Mouse (Mus musculus) liver, embryonic 13.5 days (tissue): ENCODE data around the gene Kcns1. TPM values are rescaled to one million over a fixed set of nuclear protein-coding genes. Genes with fewer than 3 reads are reported as not detected.
"Not testable (repeated sequence)": the region's sequence is repeated elsewhere in the genome, so short reads cannot be mapped to it uniquely, and the experiment has no call there.

Experiments
- ATAC-seq: fragments of 200-750 bp; cut with Nextera tagmentation; 2 replicates; pipeline ENCODE4 v1.8.0; 2017; ENCODE audit warnings: low read depth, mild to moderate bottlenecking, moderate number of reproducible peaks, moderate library complexity
- DNase-seq: peaks from one replicate; pipeline ENCODE4 v3.0.0; 2022
- H3K27ac ChIP-seq: fragments of 300-500 bp; sonication (generic); 2 replicates; pipeline ENCODE4 v1.5.1; 2015; ENCODE audit warnings: moderate library complexity, mild to moderate bottlenecking, inconsistent platforms
- H3K27me3 ChIP-seq: fragments of 300-500 bp; sonication (generic); 2 replicates; pipeline ENCODE4 v1.6.1; 2015; ENCODE audit warnings: mild to moderate bottlenecking, inconsistent platforms
- H3K36me3 ChIP-seq: fragments of 300-500 bp; sonication (generic); 2 replicates; pipeline ENCODE4 v1.6.1; 2015; ENCODE audit warnings: mild to moderate bottlenecking, inconsistent platforms
- H3K4me1 ChIP-seq: fragments of 300-500 bp; sonication (generic); replicated peaks from 2 replicates; pipeline ENCODE4 v1.6.1; 2015; ENCODE audit warnings: inconsistent platforms
- H3K4me2 ChIP-seq: fragments of 300-500 bp; sonication (generic); 2 replicates; pipeline ENCODE4 v1.6.1; 2015; ENCODE audit warnings: inconsistent platforms, mild to moderate bottlenecking, moderate library complexity
- H3K4me3 ChIP-seq: fragments of 300-500 bp; sonication (generic); replicated peaks from 2 replicates; pipeline ENCODE4 v1.5.1; 2015; ENCODE audit warnings: mild to moderate bottlenecking, inconsistent platforms
- H3K9ac ChIP-seq: fragments of 300-500 bp; sonication (generic); 2 replicates; pipeline ENCODE4 v1.6.1; 2015; ENCODE audit warnings: mild to moderate bottlenecking, inconsistent platforms
- H3K9me3 ChIP-seq: fragments of 300-500 bp; sonication (generic); replicated peaks from 2 replicates; pipeline ENCODE4 v1.6.1; 2016; ENCODE audit warnings: inconsistent platforms
- WGBS: fragments of 180-500 bp; shearing (Covaris S2); methylation state at CpG from one replicate; pipeline ENCODE4 v1.1.7; 2015; ENCODE audit not compliant: insufficient replicate concordance; 5-methylcytosine and 5-hydroxymethylcytosine counted together
- polyA plus RNA-seq: library from polyadenylated mRNA; unstranded; fragments of >200 nt; fragmentation: Nextera tagmentation; extraction: Ambion mirVana; gene quantifications from 2 replicates; pipeline ENCODE4 v1.2.1, GENCODE M21; 2015

Gene Kcns1
- not detected in 2 replicates for polyA plus RNA-seq

DNA sequence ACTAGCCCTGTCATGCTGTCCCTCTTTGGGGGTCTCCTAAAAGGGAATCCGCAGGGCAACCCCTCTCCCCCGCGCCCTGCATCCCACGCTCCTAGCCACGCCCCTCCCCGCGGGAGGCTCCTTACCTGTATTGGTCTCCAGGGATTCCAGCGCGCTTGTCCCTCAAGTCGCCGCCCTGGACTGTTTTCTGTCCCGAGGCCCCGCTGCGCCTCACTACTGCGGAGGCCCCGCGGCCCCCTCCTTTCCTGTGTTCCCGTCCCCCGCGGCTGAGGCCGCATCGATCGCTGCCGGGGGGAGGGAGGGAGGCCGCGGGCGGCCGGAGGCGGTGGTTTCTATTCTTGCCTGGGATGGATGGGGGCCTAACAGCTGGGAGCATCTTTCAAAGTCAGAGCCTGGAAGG lies at the start of gene Kcns1:
Gene Kcns1, minus strand, starts transcription at position 212 of the 400 bp plus-strand sequence.
- Histone ChIP-seq H3K36me3 (no peaks in the 10 kb centered on the region), H3K27ac (no peak within 1 kb of the TSS), H3K4me3 (peak within 1 kb of the TSS; percentile 28), H3K4me1 (peaks cover 7% of the 10 kb centered on the region), H3K27me3 (peaks cover 78% of the 10 kb centered on the region), H3K4me2 (peak within 1 kb of the TSS; percentile 38), H3K9me3 (no peaks in the 10 kb centered on the region), H3K9ac (no peak within 1 kb of the TSS)
- WGBS = under 1% methylated on average over 24 of the region's 29 CpGs
- DNase-seq (no peak), ATAC-seq (no peak)

DNA sequence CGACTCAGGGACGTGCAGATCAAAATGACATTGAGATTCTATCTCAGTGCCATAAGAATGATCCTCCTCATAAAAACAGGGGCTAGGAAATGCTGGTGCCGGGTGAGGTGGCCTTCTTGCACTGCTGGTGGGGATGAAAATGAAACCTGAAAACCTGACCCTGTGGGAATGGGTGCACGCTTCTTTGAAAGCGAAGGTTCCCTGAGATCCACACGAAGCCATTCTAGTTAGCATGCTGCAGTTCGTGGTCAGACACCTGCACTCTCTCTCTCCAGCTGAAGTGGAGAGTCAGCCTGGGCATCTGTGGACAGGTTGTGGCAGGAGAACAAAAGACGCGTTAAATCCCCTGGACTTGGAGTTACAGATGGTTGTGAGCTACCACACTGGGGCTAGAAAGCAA lies 48.4 kb upstream of the Kcns1 start:
- H3K4me3 ChIP-seq = no peak overlapping the region
- 67% methylated on average over 9 of the region's 9 CpGs for WGBS
- H3K4me2 ChIP-seq = no peak overlapping the region
- no peak overlapping the region for H3K27ac ChIP-seq
- H3K36me3 ChIP-seq = no peaks in the 10 kb centered on the region
- ATAC-seq (no peak), DNase-seq (no peak)
- no peaks in the 10 kb centered on the region for H3K4me1 ChIP-seq
- H3K9me3 ChIP-seq = no peaks in the 10 kb centered on the region
- H3K9ac ChIP-seq = no peak overlapping the region
- no peaks in the 10 kb centered on the region for H3K27me3 ChIP-seq

DNA sequence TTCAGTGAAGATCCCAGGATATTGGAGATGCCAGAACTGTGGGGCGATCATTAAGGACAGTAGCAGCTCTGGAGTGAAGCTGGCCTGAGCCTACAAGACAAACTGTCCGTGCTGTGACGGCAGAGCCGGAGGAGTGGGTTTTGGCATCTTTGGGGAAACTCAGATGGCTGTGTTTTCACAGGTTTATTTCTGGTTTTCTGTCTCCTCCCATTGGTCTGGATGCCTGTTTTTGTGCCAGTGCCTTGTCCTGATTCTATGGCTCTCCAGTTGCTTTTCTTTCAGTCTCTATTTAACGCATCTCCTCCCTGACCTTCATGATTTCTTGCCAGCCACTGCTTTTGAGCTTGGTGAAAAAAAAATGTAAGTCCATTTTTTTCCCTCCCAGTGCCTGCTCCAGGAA lies 41.8 kb upstream of the Kcns1 start:
- Histone ChIP-seq H3K9ac (no peak overlapping the region), H3K9me3 (no peaks in the 10 kb centered on the region), H3K27ac (no peak overlapping the region), H3K4me2 (no peak overlapping the region), H3K4me3 (no peak overlapping the region), H3K36me3 (no peaks in the 10 kb centered on the region), H3K27me3 (no peaks in the 10 kb centered on the region), H3K4me1 (no peaks in the 10 kb centered on the region)
- DNase-seq (no peak), ATAC-seq (no peak)
- 79% methylated on average over 5 of the region's 5 CpGs for WGBS

DNA sequence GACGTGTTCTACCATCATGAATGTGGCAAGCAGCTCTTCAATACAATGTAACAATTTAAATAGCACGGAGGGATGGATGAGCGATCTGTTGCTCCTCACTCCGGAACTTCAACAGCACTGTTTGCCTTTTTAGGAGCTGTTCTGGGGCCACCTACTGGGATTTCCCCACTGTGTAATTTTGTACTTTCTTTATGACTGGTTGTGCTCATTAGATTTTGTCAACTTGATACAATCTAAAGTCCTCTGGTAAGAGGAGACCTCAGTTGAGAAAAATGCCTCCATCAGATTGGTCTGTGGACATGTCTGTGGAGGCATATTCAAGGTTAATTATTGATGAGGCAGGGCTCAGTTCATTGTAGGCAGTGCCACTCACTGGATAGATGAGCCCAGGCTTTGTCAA lies 40.0 kb upstream of the Kcns1 start:
- Histone ChIP-seq H3K4me1 (no peaks in the 10 kb centered on the region), H3K4me2 (no peak overlapping the region), H3K27me3 (no peaks in the 10 kb centered on the region), H3K4me3 (no peak overlapping the region), H3K27ac (no peak overlapping the region), H3K9me3 (no peaks in the 10 kb centered on the region), H3K36me3 (no peaks in the 10 kb centered on the region), H3K9ac (no peak overlapping the region)
- no peak for ATAC-seq
- no peak for DNase-seq
- WGBS = 69% methylated on average over 4 of the region's 4 CpGs

DNA sequence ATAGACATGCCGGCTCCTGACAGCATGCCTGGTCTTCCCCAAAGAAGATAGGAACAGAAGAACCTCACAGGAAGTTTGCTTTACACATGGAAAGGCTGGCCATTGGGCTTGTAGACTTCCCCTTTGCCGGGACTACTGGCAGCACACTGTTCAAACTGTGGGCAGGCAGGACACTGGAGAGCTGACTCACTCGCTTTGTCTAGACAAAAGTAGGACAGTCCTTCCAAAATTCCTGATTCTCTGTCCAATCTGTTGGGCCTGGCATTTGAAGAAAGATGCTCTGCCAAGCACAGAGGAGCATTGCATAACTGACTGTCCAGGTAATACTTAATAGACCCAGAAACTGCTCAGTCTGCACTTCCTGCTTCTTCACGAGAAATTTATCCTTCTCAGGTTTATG lies 35.8 kb upstream of the Kcns1 start:
- no peaks in the 10 kb centered on the region for H3K9me3 ChIP-seq
- WGBS = 38% methylated on average over 4 of the region's 4 CpGs
- DNase-seq = no peak
- H3K27ac ChIP-seq = no peak overlapping the region
- no peaks in the 10 kb centered on the region for H3K4me1 ChIP-seq
- H3K4me3 ChIP-seq = no peak overlapping the region
- H3K9ac ChIP-seq = no peak overlapping the region
- no peaks in the 10 kb centered on the region for H3K27me3 ChIP-seq
- H3K4me2 ChIP-seq = no peak overlapping the region
- no peaks in the 10 kb centered on the region for H3K36me3 ChIP-seq
- ATAC-seq = no peak

DNA sequence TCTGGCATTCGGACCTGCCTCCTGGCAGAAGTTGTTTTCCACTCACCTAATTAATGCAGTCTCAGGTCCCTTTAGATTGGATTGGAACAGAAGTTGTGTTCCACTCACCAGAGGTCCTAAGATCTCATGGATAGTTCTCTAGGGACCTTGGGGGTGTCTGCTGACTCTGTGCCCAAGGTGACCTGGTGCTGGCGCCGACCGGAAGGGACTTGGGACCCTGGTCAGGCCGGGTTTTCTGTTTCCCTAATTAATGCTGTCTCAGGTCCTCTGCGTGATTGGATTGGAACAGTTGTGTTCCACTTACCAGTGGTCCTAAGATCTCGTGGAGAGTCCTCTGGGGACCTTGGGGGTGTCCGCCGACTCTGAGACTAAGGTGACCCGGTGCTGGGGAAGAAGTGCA lies 35.1 kb upstream of the Kcns1 start:
- not testable (repeated sequence) for H3K4me3 ChIP-seq, H3K9ac ChIP-seq, ATAC-seq, H3K4me2 ChIP-seq, H3K27ac ChIP-seq, H3K27me3 ChIP-seq, H3K4me1 ChIP-seq, H3K36me3 ChIP-seq, H3K9me3 ChIP-seq, DNase-seq
- WGBS = 72% methylated on average over 10 of the region's 10 CpGs

DNA sequence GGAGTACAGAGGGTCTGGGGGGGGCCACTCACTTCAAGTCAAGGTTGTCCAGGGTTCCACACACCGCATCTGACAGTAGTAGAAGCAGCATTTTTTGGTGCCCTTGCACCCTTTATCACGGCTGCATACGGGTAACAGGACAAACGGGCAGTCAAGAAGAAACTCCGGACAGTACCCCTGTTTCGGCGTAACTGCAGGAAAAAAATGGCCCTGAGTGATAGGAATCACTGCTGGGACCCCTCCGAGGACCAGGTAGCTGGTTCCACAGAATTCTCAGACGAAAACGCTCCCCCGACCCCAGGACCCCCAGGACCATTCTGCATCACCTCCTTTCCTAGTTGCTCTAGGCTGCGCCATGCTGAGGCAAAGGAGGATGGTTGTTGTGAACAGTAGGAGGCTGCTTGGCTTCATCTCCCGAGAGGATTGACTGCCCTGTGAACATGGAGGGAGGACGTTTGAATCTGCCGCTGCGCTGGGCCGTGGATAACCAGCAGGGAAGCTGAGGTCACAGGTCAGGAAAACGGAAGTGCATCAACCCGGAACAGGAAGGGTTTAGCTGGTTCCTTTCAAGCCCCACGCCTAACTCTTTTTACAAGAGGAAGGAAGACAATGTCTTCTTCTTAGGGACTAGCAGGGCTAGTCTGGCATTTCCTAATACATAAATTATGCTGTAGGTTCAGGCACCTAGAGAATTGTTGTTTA lies 28.9 kb upstream of the Kcns1 start, which contains the start of gene Wfdc15a:
Gene Wfdc15a, minus strand, starts transcription at position 505 of the 702 bp plus-strand sequence.
- no peak for ATAC-seq
- no peak within 1 kb of the TSS for H3K9ac ChIP-seq
- H3K4me3 ChIP-seq = no peak within 1 kb of the TSS
- whole genome bisulfite sequencing = 59% methylated on average over 20 of the region's 20 CpGs
- H3K36me3 ChIP-seq = no peaks in the 10 kb centered on the region
- H3K27me3 ChIP-seq = no peaks in the 10 kb centered on the region
- no peaks in the 10 kb centered on the region for H3K4me1 ChIP-seq
- DNase-seq = no peak
- H3K27ac ChIP-seq = no peak within 1 kb of the TSS
- no peaks in the 10 kb centered on the region for H3K9me3 ChIP-seq
- no peak within 1 kb of the TSS for H3K4me2 ChIP-seq

DNA sequence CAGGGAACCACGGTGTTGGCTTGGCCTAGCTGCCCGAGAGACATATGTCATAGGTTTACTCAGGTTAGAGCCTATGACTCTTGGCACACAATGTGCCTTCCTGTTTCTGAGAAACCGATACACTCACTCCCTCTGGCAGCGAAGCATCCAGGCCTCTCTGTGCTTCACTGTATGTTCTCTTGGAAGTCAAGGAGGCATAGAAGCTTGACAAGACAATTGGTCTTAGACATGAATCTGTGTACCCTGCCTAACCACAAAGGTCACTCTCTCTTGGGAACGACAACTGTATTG lies 25.7 kb upstream of the Kcns1 start:
- H3K4me1 ChIP-seq = no peaks in the 10 kb centered on the region
- H3K9ac ChIP-seq = no peak overlapping the region
- no peak overlapping the region for H3K4me2 ChIP-seq
- H3K36me3 ChIP-seq = no peaks in the 10 kb centered on the region
- H3K27me3 ChIP-seq = no peaks in the 10 kb centered on the region
- ATAC-seq (no peak), DNase-seq (no peak)
- H3K9me3 ChIP-seq = no peaks in the 10 kb centered on the region
- H3K27ac ChIP-seq = no peak overlapping the region
- WGBS = 66% methylated on average over 5 of the region's 5 CpGs
- no peak overlapping the region for H3K4me3 ChIP-seq

DNA sequence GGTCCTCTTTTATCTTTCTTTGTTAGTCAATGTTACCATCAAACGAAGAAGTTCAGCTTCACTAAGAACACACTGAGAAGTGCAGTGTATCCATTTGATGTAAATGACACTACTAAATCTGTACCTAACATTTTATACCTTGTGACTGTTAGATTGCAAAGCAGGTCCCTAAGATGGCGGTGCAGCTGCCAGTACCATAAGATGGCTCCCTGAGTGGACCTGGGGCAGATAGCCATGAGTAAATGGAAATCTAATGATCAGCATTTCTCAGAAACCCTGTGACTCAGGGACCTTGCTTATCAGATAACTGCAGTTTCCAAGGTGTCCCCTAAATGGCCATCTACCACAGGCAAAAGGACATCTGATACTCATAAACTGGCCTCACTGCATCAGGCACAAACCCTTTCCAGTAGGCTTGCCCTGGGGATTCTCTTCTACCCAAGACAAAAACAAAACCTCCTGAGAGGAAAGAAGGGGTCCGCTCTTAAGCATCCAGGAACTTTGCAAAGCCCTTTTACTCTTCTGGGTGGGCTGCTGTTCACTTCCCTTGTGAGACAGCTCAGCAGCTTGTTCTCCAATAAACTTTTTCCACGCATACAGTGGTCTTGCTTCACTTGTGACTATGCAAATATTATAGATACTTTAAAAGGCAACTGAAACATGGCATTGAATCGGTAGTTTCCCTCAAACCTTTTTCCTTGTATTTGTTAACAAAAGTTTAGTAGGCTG lies 25.2 kb upstream of the Kcns1 start:
- DNase-seq = no peak
- Histone ChIP-seq H3K27me3 (no peaks in the 10 kb centered on the region), H3K4me2 (no peak overlapping the region), H3K4me3 (no peak overlapping the region), H3K9me3 (no peaks in the 10 kb centered on the region), H3K27ac (no peak overlapping the region), H3K36me3 (no peaks in the 10 kb centered on the region), H3K4me1 (no peaks in the 10 kb centered on the region), H3K9ac (no peak overlapping the region)
- ATAC-seq = no peak
- WGBS = 66% methylated on average over 5 of the region's 5 CpGs

DNA sequence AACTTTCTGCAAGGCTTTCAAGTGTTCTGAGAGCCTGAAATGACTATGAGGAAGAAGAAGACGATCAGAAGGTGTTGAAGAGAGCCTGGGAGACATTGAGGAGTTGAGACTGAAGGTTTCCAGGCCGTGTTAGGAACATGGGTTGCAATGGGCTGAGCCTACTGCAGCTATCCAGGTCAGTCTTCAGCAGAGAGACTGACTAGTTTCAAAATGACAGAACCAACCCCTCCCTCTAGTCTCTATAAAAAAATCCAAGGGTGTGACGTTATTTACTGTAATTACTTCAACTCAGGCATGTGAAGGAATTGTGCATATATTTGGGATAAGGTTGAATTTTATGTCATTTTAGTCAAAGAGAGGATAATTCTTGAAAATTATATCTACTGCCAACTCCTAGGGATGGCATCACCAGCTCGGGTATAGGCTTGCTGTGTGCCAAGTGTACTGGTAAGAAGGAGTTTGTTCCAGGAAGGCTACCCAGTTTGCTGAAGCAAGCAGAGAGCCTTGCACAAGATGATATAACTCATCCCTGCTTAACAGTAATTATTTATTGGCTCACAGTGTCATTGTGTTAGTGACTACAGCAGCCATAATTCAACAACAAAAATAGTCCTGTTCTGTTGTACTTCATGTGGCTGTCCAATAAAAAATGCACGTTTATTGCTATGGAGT lies 24.2 kb upstream of the Kcns1 start:
- Histone ChIP-seq H3K27ac (no peak overlapping the region), H3K4me1 (no peaks in the 10 kb centered on the region), H3K36me3 (no peaks in the 10 kb centered on the region), H3K27me3 (no peaks in the 10 kb centered on the region), H3K9ac (no peak overlapping the region), H3K4me2 (no peak overlapping the region), H3K9me3 (no peaks in the 10 kb centered on the region), H3K4me3 (no peak overlapping the region)
- DNase-seq (no peak), ATAC-seq (no peak)
- 53% methylated on average over 5 of the region's 5 CpGs for WGBS

DNA sequence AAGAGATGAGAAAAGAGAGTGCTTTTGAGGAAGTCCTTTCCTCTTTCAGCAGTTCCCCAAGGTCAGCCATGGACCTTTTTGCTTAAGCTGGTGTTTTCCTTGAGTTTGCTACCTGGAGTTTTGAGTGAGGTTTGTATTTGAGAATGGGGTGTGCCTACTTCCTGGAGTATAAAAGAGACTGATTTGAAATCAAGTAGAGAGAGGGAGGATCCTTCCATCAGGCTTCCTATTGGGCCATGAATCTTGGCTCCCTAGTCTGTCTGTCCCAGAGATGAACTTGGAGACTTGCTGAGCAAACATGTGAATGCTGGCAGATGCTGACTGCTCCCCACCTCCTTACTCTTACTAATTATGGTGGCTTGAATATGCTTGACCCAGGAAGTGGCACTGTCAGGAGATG lies 21.4 kb upstream of the Kcns1 start:
- ATAC-seq = no peak
- H3K4me3 ChIP-seq = no peak overlapping the region
- no peaks in the 10 kb centered on the region for H3K27me3 ChIP-seq
- no peaks in the 10 kb centered on the region for H3K36me3 ChIP-seq
- H3K4me2 ChIP-seq = no peak overlapping the region
- no peaks in the 10 kb centered on the region for H3K4me1 ChIP-seq
- H3K9me3 ChIP-seq = no peaks in the 10 kb centered on the region
- H3K9ac ChIP-seq = no peak overlapping the region
- DNase-seq = no peak
- no peak overlapping the region for H3K27ac ChIP-seq

DNA sequence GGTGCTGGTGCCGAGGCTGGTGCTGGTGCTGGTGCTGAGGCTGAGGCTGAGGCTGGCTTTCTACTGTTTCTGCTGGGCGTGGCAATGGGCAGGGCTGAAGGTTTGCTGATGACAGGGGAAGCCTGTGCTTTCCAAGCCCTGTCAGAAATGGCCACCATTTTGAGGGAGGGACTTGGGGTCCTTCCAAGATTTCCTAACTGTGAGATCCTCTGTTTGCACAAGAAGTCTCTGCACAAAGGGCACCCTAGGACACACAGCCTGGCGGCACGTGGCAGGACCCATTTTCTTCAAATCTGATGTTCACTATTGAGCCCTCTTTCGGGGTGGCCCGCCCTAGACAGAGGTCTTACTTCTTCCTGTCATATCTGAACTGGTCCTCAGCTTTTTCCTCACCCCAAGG lies 19.7 kb upstream of the Kcns1 start, which contains the start of gene Wfdc12:
Gene Wfdc12, minus strand, starts transcription at position 33 of the 400 bp plus-strand sequence.
- 60% methylated on average over 6 of the region's 6 CpGs for WGBS
- no peaks in the 10 kb centered on the region for H3K4me1 ChIP-seq
- no peaks in the 10 kb centered on the region for H3K36me3 ChIP-seq
- H3K9me3 ChIP-seq = no peaks in the 10 kb centered on the region
- no peak for DNase-seq
- ATAC-seq = no peak
- no peak within 1 kb of the TSS for H3K4me3 ChIP-seq
- no peaks in the 10 kb centered on the region for H3K27me3 ChIP-seq
- H3K4me2 ChIP-seq = no peak within 1 kb of the TSS
- H3K9ac ChIP-seq = no peak within 1 kb of the TSS
- H3K27ac ChIP-seq = no peak within 1 kb of the TSS
